Comparison of ENCODE assay signal across 8 mouse cellular contexts in genomic region chr8:78598237-78598636, GRCm38 (mm10).
DNase-seq lines count a peak whose midpoint lies in the region; ATAC-seq lines count a peak whose summit lies in the region.

No protein-coding gene starts in this region.

- H3K27ac ChIP-seq in heart, embryonic 14.5 days (replicated peaks in 1 of 2; ENCODE audit: control insufficient read depth in 1 of 2, insufficient read depth in 1 of 2, low read depth in 2 of 2, low read length in 2 of 2): no peak overlapping the region

- no peak overlapping the region for H3K4me3 ChIP-seq in heart, embryonic 14.5 days (ENCODE audit: control insufficient read depth in 1 of 2, insufficient read depth in 1 of 2, low read depth in 1 of 2, low read length in 2 of 2)

- DNase-seq in cerebellum, postnatal 10 days: peak; percentile 66 to 82
- DNase-seq in cerebellum, adult 8-10 months: no peak
- peak; percentile 64 for DNase-seq in 416B (ENCODE audit: low read depth)
- peak; percentile 32 to 66 for DNase-seq in kidney, postnatal 36 days
- no peak for DNase-seq in frontal cortex, postnatal 36 days (ENCODE audit: low spot score in 2 of 2)
- DNase-seq in natural killer cell, adult 2 months (ENCODE audit: low spot score in 2 of 2): no peak
- no peak for DNase-seq in ovary, postnatal 10 days (ENCODE audit: low spot score)

- WGBS in heart, embryonic 14.5 days: 4% methylated on average over 3 of the region's 3 CpGs

- no peak overlapping the region for H3K4me2 ChIP-seq in heart, embryonic 14.5 days (ENCODE audit: low read length)

- peak; percentile 66 for ATAC-seq in heart, embryonic 14.5 days (ENCODE audit: insufficient number of reproducible peaks, insufficient read depth, low FRiP score, low read depth)

- no peaks in the 10 kb centered on the region for H3K36me3 ChIP-seq in heart, embryonic 14.5 days (ENCODE audit: control insufficient read depth, insufficient read depth, low read length)

- no peaks in the 10 kb centered on the region for H3K27me3 ChIP-seq in heart, embryonic 14.5 days (ENCODE audit: control insufficient read depth, insufficient read depth, low read length)

- H3K9ac ChIP-seq in heart, embryonic 14.5 days (ENCODE audit: low read length): no peak overlapping the region

- peaks cover 12 to 24% of the 10 kb centered on the region in 2 experiments for H3K4me1 ChIP-seq in heart, embryonic 14.5 days (ENCODE audit: control insufficient read depth in 2 of 2, insufficient read depth in 2 of 2, low read length in 2 of 2)

- H3K9me3 ChIP-seq in heart, embryonic 14.5 days (ENCODE audit: control insufficient read depth, low read length): no peaks in the 10 kb centered on the region

Comparison
In these comparisons a context has a peak if more than half of its experiments do, and no peak if none do; other contexts are left out.
1. DNase-seq: peak in cerebellum, postnatal 10 days (2 of 2), 416B (single experiment) and kidney, postnatal 36 days (2 of 2); none in cerebellum, adult 8-10 months (single experiment), frontal cortex, postnatal 36 days (0 of 2), natural killer cell, adult 2 months (0 of 2) and ovary, postnatal 10 days (single experiment).